Mouse (Mus musculus) kidney, adult 2 months (tissue): ENCODE measurements around the gene Copz2.

Experiments
- CTCF ChIP-seq: fragments of 200-500 bp; conservative IDR thresholded peaks from 2 replicates; pipeline ENCODE4 v1.5.1; 2011; ENCODE audit warnings: low read depth, mild to moderate bottlenecking, control low read depth, low read length, moderate library complexity, mixed read lengths; ENCODE audit not compliant: insufficient read depth, insufficient read length
- POLR2A ChIP-seq: fragments of 200-500 bp; IDR thresholded peaks from one replicate; pipeline ENCODE4 v1.6.1; 2011; ENCODE audit warnings: low read depth, low read length, control low read depth

- TF ChIP-seq POLR2A (no peak), CTCF (no peak)
Measured at GRCm38 (mm10) chr11:96908594-96908993, 58.9 kb downstream of the Copz2 start.
